Mouse (Mus musculus) forebrain, embryonic 12.5 days (tissue): ENCODE measurements around the gene Tsr3. TPM values are rescaled to one million over a fixed set of nuclear protein-coding genes. Genes with fewer than 3 reads are reported as not detected.
"Not testable (repeated sequence)": the region's sequence is repeated elsewhere in the genome, so short reads cannot be mapped to it uniquely, and the experiment has no call there.

Source experiments
- ATAC-seq: fragments of 200-750 bp; cut with Nextera tagmentation; 2 replicates; pipeline ENCODE4 v1.8.0; 2017; ENCODE audit warnings: moderate TSS enrichment; ENCODE audit not compliant: low FRiP score
- H3K27ac ChIP-seq: fragments of 300-500 bp; sonication (generic); 2 replicates; pipeline ENCODE4 v1.5.1; 2016; ENCODE audit warnings: mild to moderate bottlenecking
- H3K27me3 ChIP-seq: fragments of 300-500 bp; sonication (generic); 2 replicates; pipeline ENCODE4 v1.6.1; 2016; ENCODE audit warnings: mild to moderate bottlenecking
- H3K36me3 ChIP-seq: fragments of 300-500 bp; sonication (generic); replicated peaks from 2 replicates; pipeline ENCODE4 v1.6.1; 2016; ENCODE audit warnings: mild to moderate bottlenecking
- H3K4me1 ChIP-seq: fragments of 300-500 bp; sonication (generic); 2 replicates; pipeline ENCODE4 v1.6.1; 2016
- H3K4me2 ChIP-seq: fragments of 300-500 bp; sonication (generic); 2 replicates; pipeline ENCODE4 v1.6.1; 2016; ENCODE audit warnings: mild to moderate bottlenecking, moderate library complexity
- H3K4me3 ChIP-seq: fragments of 300-500 bp; sonication (generic); replicated peaks from 2 replicates; pipeline ENCODE4 v1.5.1; 2016; ENCODE audit warnings: mild to moderate bottlenecking
- H3K9ac ChIP-seq: fragments of 300-500 bp; sonication (generic); 2 replicates; pipeline ENCODE4 v1.6.1; 2016; ENCODE audit warnings: mild to moderate bottlenecking
- H3K9me3 ChIP-seq: fragments of 300-500 bp; sonication (generic); 2 replicates; pipeline ENCODE4 v1.6.1; 2016
- WGBS: fragments of 180-500 bp; shearing (Covaris S2); methylation state at CpG from one replicate; pipeline ENCODE4 v1.1.7; 2016; 5-methylcytosine and 5-hydroxymethylcytosine counted together
- polyA plus RNA-seq: library from polyadenylated mRNA; unstranded; fragments of >200 nt; fragmentation: Nextera tagmentation; extraction: Ambion mirVana; gene quantifications from 2 replicates; pipeline ENCODE4 v1.2.1, GENCODE M21; 2016

The Tsr3 gene
- 61.0 and 64.2 TPM in 2 replicates for polyA plus RNA-seq

GRCm38 (mm10) chr17:25239695-25240636 is at the start of gene Tsr3, which contains the start of gene Gnptg:
Tsr3 (plus strand) TSS chr17:25240170.
Gnptg (minus strand) TSS chr17:25240124.
- peaks cover 52% of the 10 kb centered on the region for H3K36me3 ChIP-seq
- peak within 1 kb of the TSS; percentile 78 for H3K27ac ChIP-seq
- WGBS, result 1% methylated on average over 80 of the region's 80 CpGs
- peak within 1 kb of the TSS; percentile 98 for H3K4me3 ChIP-seq
- H3K9me3 ChIP-seq, result no peaks in the 10 kb centered on the region
- no peaks in the 10 kb centered on the region for H3K27me3 ChIP-seq
- H3K4me1 ChIP-seq, result peaks cover 23% of the 10 kb centered on the region
- H3K9ac ChIP-seq, result peak within 1 kb of the TSS; percentile 99
- peak; percentile 87 for ATAC-seq
- H3K4me2 ChIP-seq, result peak within 1 kb of the TSS; percentile 97

DNA sequence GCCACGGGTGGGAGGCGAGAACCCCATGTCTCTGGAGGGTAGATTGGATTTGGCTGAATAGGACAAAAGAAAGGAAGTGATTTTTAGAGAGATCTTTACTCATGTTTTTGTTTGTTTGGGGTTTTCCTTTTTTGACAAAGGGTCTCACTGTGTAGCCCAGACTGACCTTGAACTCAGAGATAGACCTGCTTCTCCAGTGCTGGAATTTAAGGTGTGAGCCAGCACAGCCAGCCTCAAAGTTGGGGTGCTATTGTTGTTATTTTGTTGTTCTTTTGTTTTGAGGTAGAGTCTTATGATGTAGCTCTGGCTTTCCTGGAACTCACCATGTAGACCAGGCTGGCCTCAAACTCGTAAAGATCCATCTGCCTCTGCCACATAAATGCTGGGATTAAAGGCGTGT is 37.6 kb upstream of the Tsr3 start:
- H3K27me3 ChIP-seq, result no peaks in the 10 kb centered on the region
- no peaks in the 10 kb centered on the region for H3K4me1 ChIP-seq
- no peak overlapping the region for H3K4me3 ChIP-seq
- peaks cover 66% of the 10 kb centered on the region for H3K36me3 ChIP-seq
- H3K9me3 ChIP-seq, result no peaks in the 10 kb centered on the region
- H3K27ac ChIP-seq, result no peak overlapping the region
- H3K9ac ChIP-seq, result no peak overlapping the region
- ATAC-seq, result no peak
- no peak overlapping the region for H3K4me2 ChIP-seq
- WGBS, result 91% methylated on average over 4 of the region's 4 CpGs

DNA sequence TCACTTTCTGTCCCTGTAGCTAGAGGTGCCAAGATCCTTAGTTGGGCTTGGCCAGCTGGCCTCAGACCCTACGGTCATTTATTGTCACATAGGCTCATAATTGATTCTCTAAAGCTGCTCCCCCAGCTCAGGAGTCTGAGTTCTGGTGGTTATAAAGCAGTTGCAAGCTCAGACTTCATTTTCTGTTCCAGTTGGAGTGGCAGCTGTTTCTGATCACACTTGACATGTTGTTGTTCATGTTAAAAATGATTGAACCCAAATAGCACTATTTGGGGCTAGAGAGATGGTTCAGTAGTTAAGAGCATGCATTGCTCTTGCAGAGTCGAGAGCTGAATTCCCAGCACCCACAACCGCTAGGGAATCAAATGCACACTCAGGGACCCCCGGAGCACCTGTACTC is 30.0 kb upstream of the Tsr3 start:
- ATAC-seq, result no peak
- Histone ChIP-seq H3K4me1 (no peaks in the 10 kb centered on the region), H3K27me3 (no peaks in the 10 kb centered on the region), H3K27ac (no peak overlapping the region), H3K9me3 (no peaks in the 10 kb centered on the region), H3K4me3 (no peak overlapping the region), H3K9ac (no peak overlapping the region), H3K4me2 (no peak overlapping the region), H3K36me3 (peaks cover 85% of the 10 kb centered on the region)
- 95% methylated on average over 4 of the region's 4 CpGs for WGBS

- Histone ChIP-seq H3K9ac (no peak overlapping the region), H3K27ac (no peak overlapping the region), H3K9me3 (no peaks in the 10 kb centered on the region), H3K4me2 (no peak overlapping the region), H3K4me1 (no peaks in the 10 kb centered on the region), H3K36me3 (peaks cover 85% of the 10 kb centered on the region), H3K27me3 (no peaks in the 10 kb centered on the region), H3K4me3 (no peak overlapping the region)
- 92% methylated on average over 15 of the region's 15 CpGs for WGBS
- no peak for ATAC-seq
Measured at GRCm38 (mm10) chr17:25210680-25211466, 29.1 kb upstream of the Tsr3 start.

DNA sequence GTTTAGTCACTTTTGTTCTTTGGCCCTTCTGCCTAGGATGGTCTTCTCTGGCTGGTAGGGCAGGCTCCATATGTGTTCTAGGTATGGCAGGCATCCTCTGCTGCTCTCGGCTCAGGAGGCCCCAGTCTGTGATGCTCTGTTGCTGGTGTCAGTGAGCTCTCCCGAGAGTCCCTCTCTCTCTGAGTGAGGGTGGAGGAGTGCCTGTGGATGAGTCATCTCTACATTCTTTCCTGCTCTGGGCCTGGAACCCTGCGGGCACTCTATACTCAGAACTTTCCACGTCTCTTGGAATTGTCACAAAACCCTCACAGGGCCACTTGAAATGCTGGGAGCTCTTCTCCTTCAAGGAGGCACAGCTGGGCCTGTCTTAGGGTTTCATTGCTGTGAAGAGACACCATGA is 28.3 kb upstream of the Tsr3 start:
- Histone ChIP-seq H3K9me3 (no peaks in the 10 kb centered on the region), H3K9ac (no peak overlapping the region), H3K4me1 (no peaks in the 10 kb centered on the region), H3K27ac (no peak overlapping the region), H3K4me2 (no peak overlapping the region), H3K27me3 (no peaks in the 10 kb centered on the region), H3K36me3 (peaks cover 78% of the 10 kb centered on the region), H3K4me3 (no peak overlapping the region)
- ATAC-seq, result no peak
- 89% methylated on average over 4 of the region's 4 CpGs for WGBS

DNA sequence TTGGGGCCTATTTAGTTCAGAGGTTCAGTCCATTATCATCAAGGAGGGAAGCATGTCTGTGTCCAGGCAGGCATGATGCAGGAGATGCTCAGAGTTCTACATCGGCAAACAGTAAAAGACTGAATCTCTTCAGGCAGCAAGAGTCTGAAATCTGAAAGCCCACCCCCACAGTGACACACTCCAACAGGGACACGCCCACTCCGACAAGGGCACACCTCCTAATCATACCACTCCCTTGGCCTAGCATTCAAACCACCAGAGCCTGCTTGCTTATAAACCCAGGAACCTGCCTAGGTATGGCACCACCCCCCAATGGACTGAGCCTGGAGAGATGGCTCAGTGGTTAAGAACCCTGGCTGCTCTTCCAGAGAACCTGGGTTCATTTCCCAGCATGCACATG is 24.5 kb upstream of the Tsr3 start:
- Histone ChIP-seq H3K4me2 (no peak overlapping the region), H3K9me3 (no peaks in the 10 kb centered on the region), H3K27me3 (no peaks in the 10 kb centered on the region), H3K27ac (no peak overlapping the region), H3K9ac (no peak overlapping the region), H3K36me3 (peaks cover 53% of the 10 kb centered on the region), H3K4me1 (no peaks in the 10 kb centered on the region), H3K4me3 (no peak overlapping the region)
- no peak for ATAC-seq
- 88% methylated on average over 3 of the region's 3 CpGs for WGBS

DNA sequence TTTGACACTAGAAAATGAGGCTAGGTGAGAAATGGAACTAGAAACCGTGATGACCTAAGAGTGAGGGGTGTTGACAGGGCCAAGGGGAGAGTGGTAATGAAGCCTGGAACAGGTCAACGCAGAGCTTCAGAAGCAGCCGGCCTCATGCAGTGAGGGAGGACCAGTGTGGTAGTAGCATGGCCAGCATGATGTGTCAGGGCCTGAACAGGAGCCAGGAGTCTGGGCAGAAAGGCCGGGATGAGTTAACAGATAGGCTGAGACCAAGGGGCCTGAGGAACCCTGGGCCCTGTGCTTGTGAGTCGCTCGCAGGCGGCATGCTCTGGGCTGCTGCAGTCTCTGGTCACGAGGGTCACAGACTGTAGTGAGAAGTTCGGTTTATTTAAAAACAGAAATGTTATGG is 21.0 kb upstream of the Tsr3 start:
- no peak overlapping the region for H3K4me3 ChIP-seq
- peaks cover 24% of the 10 kb centered on the region for H3K36me3 ChIP-seq
- WGBS, result 88% methylated on average over 9 of the region's 9 CpGs
- no peak overlapping the region for H3K4me2 ChIP-seq
- no peak overlapping the region for H3K9ac ChIP-seq
- ATAC-seq, result no peak
- H3K9me3 ChIP-seq, result no peaks in the 10 kb centered on the region
- H3K27me3 ChIP-seq, result peaks cover 3% of the 10 kb centered on the region
- no peak overlapping the region for H3K27ac ChIP-seq
- peaks cover 14% of the 10 kb centered on the region for H3K4me1 ChIP-seq

- Histone ChIP-seq H3K4me2 (no peak overlapping the region), H3K27ac (no peak overlapping the region), H3K36me3 (peaks cover 18% of the 10 kb centered on the region), H3K9me3 (no peaks in the 10 kb centered on the region), H3K4me1 (peaks cover 14% of the 10 kb centered on the region), H3K4me3 (no peak overlapping the region), H3K27me3 (peaks cover 3% of the 10 kb centered on the region), H3K9ac (no peak overlapping the region)
- ATAC-seq, result no peak
- 94% methylated on average over 15 of the region's 15 CpGs for WGBS
Measured at GRCm38 (mm10) chr17:25219492-25220295, 20.3 kb upstream of the Tsr3 start.

DNA sequence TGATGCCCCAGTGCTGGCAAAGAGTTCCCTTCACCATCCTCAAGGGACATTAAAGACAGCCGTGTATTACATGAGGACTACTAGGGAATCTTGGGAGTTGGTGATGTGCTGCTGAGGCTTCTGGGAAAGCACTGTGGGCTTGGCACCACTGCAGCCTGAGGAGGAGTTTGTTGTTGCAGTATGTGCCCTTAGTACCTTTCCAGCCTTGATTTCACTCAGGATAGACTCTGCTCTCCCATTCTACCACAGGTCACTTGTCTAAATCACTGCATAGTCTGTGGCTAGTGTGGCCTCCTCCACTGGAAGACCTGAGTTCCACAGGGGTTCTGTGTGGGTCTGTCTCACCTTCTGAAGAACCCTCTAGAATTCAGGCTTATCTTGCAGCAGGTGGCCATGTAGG is 19.2 kb upstream of the Tsr3 start:
- ATAC-seq, result no peak
- Histone ChIP-seq H3K4me3 (no peak overlapping the region), H3K36me3 (peaks cover 11% of the 10 kb centered on the region), H3K27ac (no peak overlapping the region), H3K4me1 (peaks cover 14% of the 10 kb centered on the region), H3K9ac (no peak overlapping the region), H3K4me2 (no peak overlapping the region), H3K27me3 (peaks cover 3% of the 10 kb centered on the region), H3K9me3 (no peaks in the 10 kb centered on the region)
- WGBS, result 87% methylated on average over 1 of the region's 1 CpGs

DNA sequence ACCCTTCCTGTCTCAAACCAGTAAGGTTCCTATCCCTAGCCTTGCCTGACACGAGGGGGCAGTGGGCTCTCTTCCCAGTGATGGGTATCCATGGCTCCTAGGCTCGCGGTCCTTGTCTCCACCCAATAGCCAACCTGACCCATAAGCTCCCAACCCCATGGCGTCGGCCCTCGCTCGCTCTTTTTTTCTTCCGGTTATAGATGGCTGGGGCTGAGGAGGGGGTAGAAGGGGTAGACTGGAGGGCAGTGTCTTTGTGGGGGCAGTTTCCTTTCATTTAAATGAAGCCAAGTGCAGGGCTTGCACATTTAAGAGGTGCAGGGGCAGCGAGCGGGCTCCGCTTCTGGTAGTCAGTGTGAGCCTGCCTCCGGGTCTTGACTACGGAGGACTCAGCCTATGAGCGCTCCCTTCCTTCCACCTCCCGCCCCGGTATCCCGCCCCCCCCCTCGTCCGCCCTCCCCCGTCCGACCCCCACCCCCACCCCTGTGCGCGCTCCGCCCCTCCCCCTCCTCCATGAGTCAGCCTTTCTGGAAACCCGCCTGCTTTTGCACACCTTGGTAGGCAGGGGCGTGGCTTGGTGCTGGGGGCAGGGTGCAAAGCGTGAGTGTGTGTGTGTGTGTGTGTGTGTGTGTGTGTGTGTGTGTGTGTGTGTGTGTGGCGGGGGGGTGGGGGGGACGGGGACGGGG is 18.0 kb upstream of the Tsr3 start:
- peaks cover 3% of the 10 kb centered on the region for H3K27me3 ChIP-seq
- peaks cover 16% of the 10 kb centered on the region for H3K36me3 ChIP-seq
- H3K27ac ChIP-seq, result peak overlapping the region; percentile 31; the same call in 1 of the 2 replicates
- peak overlapping the region; percentile 41 for H3K4me3 ChIP-seq
- peaks cover 14% of the 10 kb centered on the region for H3K4me1 ChIP-seq
- peak overlapping the region; percentile 48 for H3K9ac ChIP-seq
- H3K4me2 ChIP-seq, result peak overlapping the region; percentile 74
- H3K9me3 ChIP-seq, result no peaks in the 10 kb centered on the region
- 2% methylated on average over 24 of the region's 30 CpGs for WGBS
- peak; percentile 84 for ATAC-seq

GRCm38 (mm10) chr17:25222504-25222940 is 17.4 kb upstream of the Tsr3 start:
- peaks cover 14% of the 10 kb centered on the region for H3K4me1 ChIP-seq
- H3K4me2 ChIP-seq, result peak overlapping the region; percentile 74
- not testable (repeated sequence) for H3K27ac ChIP-seq, H3K9ac ChIP-seq, H3K27me3 ChIP-seq, H3K9me3 ChIP-seq
- 8% methylated on average over 14 of the region's 28 CpGs for WGBS
- H3K4me3 ChIP-seq, result peak overlapping the region; percentile 41
- H3K36me3 ChIP-seq, result peaks cover 16% of the 10 kb centered on the region
- peak; percentile 79 for ATAC-seq
